Mouse (Mus musculus) spleen, adult 12 weeks (tissue): Measurements from ENCODE around the gene Mup11.
"Not testable (repeated sequence)": the region's sequence is repeated elsewhere in the genome, so short reads cannot be mapped to it uniquely, and the experiment has no call there.

ENCODE experiments used
- DNase-seq: peaks from one replicate; pipeline ENCODE4 v3.0.0; 2022; ENCODE audit warnings: low spot score

The Mup11 gene

DNA sequence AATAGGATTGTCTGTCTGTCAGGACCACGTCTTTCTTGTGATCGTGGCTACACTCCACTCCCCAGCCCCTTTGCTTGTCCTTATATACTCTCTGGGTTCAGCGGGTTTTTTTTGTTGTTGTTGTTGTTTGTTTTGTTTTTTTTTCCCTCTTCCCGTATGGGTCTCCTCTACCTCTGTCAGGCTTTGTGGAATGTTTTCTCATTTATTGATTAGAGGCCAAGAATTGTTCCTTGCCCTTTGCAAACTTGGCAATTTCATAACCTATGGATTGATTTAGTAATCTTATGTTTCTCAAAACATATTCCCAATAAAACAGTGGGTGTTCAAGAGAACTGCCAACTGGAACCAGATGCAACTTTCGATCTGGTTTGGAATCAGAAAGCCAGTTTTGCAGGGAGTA, at the start of gene Mup11:
Gene Mup11, minus strand, starts transcription at position 101 of the 400 bp plus-strand sequence.
- not testable (repeated sequence) for DNase-seq
